Mouse (Mus musculus) embryonic facial prominence, embryonic 13.5 days (tissue): ENCODE results near the gene Dhx29. TPM values are rescaled to one million over a fixed set of nuclear protein-coding genes. Genes with fewer than 3 reads are reported as not detected.
A peak's percentile ranks its signal among the peaks of the same experiment; 100 is the strongest.

Experiments
- ATAC-seq: fragments of 200-750 bp; cut with Nextera tagmentation; 2 replicates; pipeline ENCODE4 v1.8.0; 2017; ENCODE audit warnings: low read depth; ENCODE audit not compliant: insufficient number of reproducible peaks, insufficient read depth, low FRiP score, low TSS enrichment
- H3K27ac ChIP-seq: fragments of 300-500 bp; sonication (generic); 2 replicates; pipeline ENCODE4 v1.5.1; 2015; ENCODE audit warnings: moderate library complexity, mild to moderate bottlenecking, inconsistent platforms
- H3K27me3 ChIP-seq: fragments of 300-500 bp; sonication (generic); 2 replicates; pipeline ENCODE4 v1.6.1; 2015; ENCODE audit warnings: mild to moderate bottlenecking, inconsistent platforms
- H3K36me3 ChIP-seq: fragments of 300-500 bp; sonication (generic); 2 replicates; pipeline ENCODE4 v1.6.1; 2015; ENCODE audit warnings: mild to moderate bottlenecking, inconsistent platforms
- H3K4me1 ChIP-seq: fragments of 300-500 bp; sonication (generic); 2 replicates; pipeline ENCODE4 v1.6.1; 2015; ENCODE audit warnings: inconsistent platforms
- H3K4me2 ChIP-seq: fragments of 300-500 bp; sonication (generic); 2 replicates; pipeline ENCODE4 v1.6.1; 2015; ENCODE audit warnings: moderate library complexity, mild to moderate bottlenecking, inconsistent platforms
- H3K4me3 ChIP-seq: fragments of 300-500 bp; sonication (generic); 2 replicates; pipeline ENCODE4 v1.5.1; 2015; ENCODE audit warnings: mild to moderate bottlenecking, inconsistent platforms
- H3K9ac ChIP-seq: fragments of 300-500 bp; sonication (generic); 2 replicates; pipeline ENCODE4 v1.6.1; 2015; ENCODE audit warnings: mild to moderate bottlenecking, inconsistent platforms
- H3K9me3 ChIP-seq: fragments of 300-500 bp; sonication (generic); 2 replicates; pipeline ENCODE4 v1.6.1; 2016; ENCODE audit warnings: inconsistent platforms
- WGBS: fragments of 180-500 bp; shearing (Covaris S2); methylation state at CpG from one replicate; pipeline ENCODE4 v1.1.7; 2015; ENCODE audit warnings: mixed read lengths; 5-methylcytosine and 5-hydroxymethylcytosine counted together
- polyA plus RNA-seq: library from polyadenylated mRNA; unstranded; fragments of >200 nt; fragmentation: Nextera tagmentation; extraction: Ambion mirVana; gene quantifications from 2 replicates; pipeline ENCODE4 v1.2.1, GENCODE M21; 2015

The Dhx29 gene
- polyA plus RNA-seq, 1 experiment from 2014 or later, result 44.2 TPM

- Histone ChIP-seq H3K4me3 (peak overlapping the region; percentile 56), H3K4me1 (peaks cover 37% of the 10 kb centered on the region), H3K27ac (no peak overlapping the region), H3K27me3 (peaks cover 85% of the 10 kb centered on the region), H3K9me3 (no peaks in the 10 kb centered on the region), H3K36me3 (no peaks in the 10 kb centered on the region), H3K9ac (peak overlapping the region; percentile 66), H3K4me2 (peak overlapping the region; percentile 99)
- ATAC-seq, result no peak
- under 1% methylated on average over 39 of the region's 39 CpGs for WGBS
Measured at GRCm38 (mm10) chr13:112987991-112988390, 60.7 kb downstream of the Dhx29 start.

- H3K27me3 ChIP-seq, result peaks cover 88% of the 10 kb centered on the region
- peak overlapping the region; percentile 56 for H3K4me3 ChIP-seq
- peak overlapping the region; percentile 99 for H3K4me2 ChIP-seq
- no peaks in the 10 kb centered on the region for H3K36me3 ChIP-seq
- no peak overlapping the region for H3K27ac ChIP-seq
- WGBS, result under 1% methylated on average over 19 of the region's 19 CpGs
- 0 out of 2 replicates have a peak overlapping the region, but pooled peaks have one; percentile 40 for H3K9ac ChIP-seq
- peaks cover 46% of the 10 kb centered on the region for H3K4me1 ChIP-seq
- ATAC-seq, result no peak
- no peaks in the 10 kb centered on the region for H3K9me3 ChIP-seq
Measured at GRCm38 (mm10) chr13:112988866-112989265, 61.6 kb downstream of the Dhx29 start.

- Histone ChIP-seq H3K4me2 (peak overlapping the region; percentile 99), H3K9me3 (no peaks in the 10 kb centered on the region), H3K27me3 (peaks cover 88% of the 10 kb centered on the region), H3K4me1 (peaks cover 52% of the 10 kb centered on the region), H3K9ac (0 out of 2 replicates have a peak overlapping the region, but pooled peaks have one; percentile 21), H3K27ac (no peak overlapping the region), H3K36me3 (no peaks in the 10 kb centered on the region), H3K4me3 (peak overlapping the region; percentile 23)
- WGBS, result under 1% methylated on average over 23 of the region's 23 CpGs
- no peak for ATAC-seq
Measured at GRCm38 (mm10) chr13:112989541-112989940, 62.3 kb downstream of the Dhx29 start.

GRCm38 (mm10) chr13:112990346-112990745, 63.1 kb downstream of the Dhx29 start:
- 9% methylated on average over 4 of the region's 4 CpGs for WGBS
- peaks cover 52% of the 10 kb centered on the region for H3K4me1 ChIP-seq
- no peaks in the 10 kb centered on the region for H3K36me3 ChIP-seq
- no peak overlapping the region for H3K4me3 ChIP-seq
- peaks cover 94% of the 10 kb centered on the region for H3K27me3 ChIP-seq
- no peak overlapping the region for H3K4me2 ChIP-seq
- H3K9ac ChIP-seq, result no peak overlapping the region
- no peak overlapping the region for H3K27ac ChIP-seq
- H3K9me3 ChIP-seq, result no peaks in the 10 kb centered on the region
- no peak for ATAC-seq

- Histone ChIP-seq H3K27me3 (peaks cover 95% of the 10 kb centered on the region), H3K36me3 (no peaks in the 10 kb centered on the region), H3K4me1 (peaks cover 33% of the 10 kb centered on the region), H3K4me3 (peak within 1 kb of the TSS; percentile 44), H3K4me2 (peak within 1 kb of the TSS; percentile 73), H3K9me3 (no peaks in the 10 kb centered on the region), H3K9ac (peak within 1 kb of the TSS; percentile 58), H3K27ac (no peak within 1 kb of the TSS)
- no peak for ATAC-seq
- WGBS, result under 1% methylated on average over 63 of the region's 63 CpGs
Measured at GRCm38 (mm10) chr13:112993531-112994152, 66.4 kb downstream of the Dhx29 start, which contains the start of gene Mcidas. Gene Mcidas, plus strand, starts transcription at chr13:112993845.

GRCm38 (mm10) chr13:112994191-112994590, 66.9 kb downstream of the Dhx29 start:
- H3K9me3 ChIP-seq, result no peaks in the 10 kb centered on the region

GRCm38 (mm10) chr13:112996407-112996806, 69.2 kb downstream of the Dhx29 start:
- WGBS, result 49% methylated on average over 4 of the region's 4 CpGs
- Histone ChIP-seq H3K36me3 (no peaks in the 10 kb centered on the region), H3K9me3 (no peaks in the 10 kb centered on the region)

More at GRCm38 (mm10) chr13:112994191-112994590, 66.9 kb downstream of the Dhx29 start:
- Histone ChIP-seq H3K27ac (no peak overlapping the region), H3K27me3 (peaks cover 95% of the 10 kb centered on the region), H3K36me3 (no peaks in the 10 kb centered on the region), H3K4me2 (peak overlapping the region; percentile 73), H3K4me1 (peaks cover 33% of the 10 kb centered on the region), H3K4me3 (peak overlapping the region; percentile 44), H3K9ac (peak overlapping the region; percentile 58)
- under 1% methylated on average over 25 of the region's 25 CpGs for WGBS
- no peak for ATAC-seq

GRCm38 (mm10) chr13:112997369-112997768, 70.1 kb downstream of the Dhx29 start:
- Histone ChIP-seq H3K4me1 (peaks cover 30% of the 10 kb centered on the region), H3K9ac (no peak overlapping the region), H3K9me3 (no peaks in the 10 kb centered on the region), H3K4me2 (no peak overlapping the region), H3K27ac (no peak overlapping the region), H3K36me3 (no peaks in the 10 kb centered on the region), H3K27me3 (peaks cover 91% of the 10 kb centered on the region), H3K4me3 (no peak overlapping the region)
- no peak for ATAC-seq
- 68% methylated on average over 6 of the region's 6 CpGs for WGBS

More at GRCm38 (mm10) chr13:112996407-112996806, 69.2 kb downstream of the Dhx29 start:
- Histone ChIP-seq H3K9ac (no peak overlapping the region), H3K4me3 (no peak overlapping the region), H3K4me2 (no peak overlapping the region), H3K4me1 (peaks cover 30% of the 10 kb centered on the region), H3K27ac (no peak overlapping the region), H3K27me3 (peaks cover 92% of the 10 kb centered on the region)
- no peak for ATAC-seq

- Histone ChIP-seq H3K4me1 (peaks cover 25% of the 10 kb centered on the region), H3K4me3 (peak overlapping the region; percentile 49), H3K36me3 (no peaks in the 10 kb centered on the region), H3K9ac (peak overlapping the region; percentile 71), H3K9me3 (no peaks in the 10 kb centered on the region), H3K27ac (no peak overlapping the region), H3K27me3 (peaks cover 79% of the 10 kb centered on the region), H3K4me2 (peak overlapping the region; percentile 97)
- no peak for ATAC-seq
- under 1% methylated on average over 46 of the region's 46 CpGs for WGBS
Measured at GRCm38 (mm10) chr13:112998427-112999201, 71.4 kb downstream of the Dhx29 start.

GRCm38 (mm10) chr13:113000090-113000489, 72.8 kb downstream of the Dhx29 start:
- WGBS, result 76% methylated on average over 3 of the region's 3 CpGs
- Histone ChIP-seq H3K27ac (no peak overlapping the region), H3K9ac (no peak overlapping the region), H3K4me2 (no peak overlapping the region), H3K4me1 (peaks cover 16% of the 10 kb centered on the region), H3K9me3 (no peaks in the 10 kb centered on the region), H3K36me3 (no peaks in the 10 kb centered on the region), H3K4me3 (no peak overlapping the region), H3K27me3 (peaks cover 64% of the 10 kb centered on the region)
- ATAC-seq, result no peak

- Histone ChIP-seq H3K4me1 (peaks cover 16% of the 10 kb centered on the region), H3K27ac (no peak overlapping the region), H3K9ac (no peak overlapping the region), H3K27me3 (peaks cover 58% of the 10 kb centered on the region), H3K4me2 (no peak overlapping the region), H3K36me3 (no peaks in the 10 kb centered on the region), H3K4me3 (no peak overlapping the region), H3K9me3 (no peaks in the 10 kb centered on the region)
- peak; percentile 62; the same call in 1 of the 2 replicates for ATAC-seq
- 55% methylated on average over 9 of the region's 9 CpGs for WGBS
Measured at GRCm38 (mm10) chr13:113000576-113001318, 73.5 kb downstream of the Dhx29 start.
